Mouse (Mus musculus) midbrain, embryonic 16.5 days (tissue): ENCODE measurements around the gene Cldn9. TPM values are rescaled to one million over a fixed set of nuclear protein-coding genes. Genes with fewer than 3 reads are reported as not detected.
A peak's percentile ranks its signal among the peaks of the same experiment; 100 is the strongest.

Experiments used
- ATAC-seq: fragments of 200-750 bp; cut with Nextera tagmentation; 2 replicates; pipeline ENCODE4 v1.8.0; 2017; ENCODE audit warnings: moderate TSS enrichment
- H3K27ac ChIP-seq: fragments of 300-500 bp; sonication (generic); 2 replicates; pipeline ENCODE4 v1.5.1; 2014; ENCODE audit warnings: mild to moderate bottlenecking, low read length, mixed read lengths
- H3K27me3 ChIP-seq: fragments of 300-500 bp; sonication (generic); 2 replicates; pipeline ENCODE4 v1.6.1; 2014; ENCODE audit warnings: low read depth, low read length, mixed read lengths; ENCODE audit not compliant: control insufficient read depth, insufficient read depth
- H3K36me3 ChIP-seq: fragments of 300-500 bp; sonication (generic); 2 replicates; pipeline ENCODE4 v1.6.1; 2014; ENCODE audit warnings: mild to moderate bottlenecking, low read length, moderate library complexity, mixed read lengths; ENCODE audit not compliant: control insufficient read depth, insufficient read depth
- H3K4me1 ChIP-seq: fragments of 300-500 bp; sonication (generic); 2 replicates; pipeline ENCODE4 v1.6.1; 2014; ENCODE audit warnings: mild to moderate bottlenecking, low read length, mixed read lengths; ENCODE audit not compliant: control insufficient read depth, insufficient read depth
- H3K4me2 ChIP-seq: fragments of 300-500 bp; sonication (generic); 2 replicates; pipeline ENCODE4 v1.6.1; 2014; ENCODE audit warnings: mild to moderate bottlenecking, low read length, mixed read lengths
- H3K4me3 ChIP-seq: fragments of 300-500 bp; sonication (generic); 2 replicates; pipeline ENCODE4 v1.5.1; 2014; ENCODE audit warnings: low read depth, mild to moderate bottlenecking, low read length, moderate library complexity, mixed read lengths
- H3K9ac ChIP-seq: fragments of 300-500 bp; sonication (generic); 2 replicates; pipeline ENCODE4 v1.6.1; 2014; ENCODE audit warnings: low read depth, low read length, mixed read lengths
- H3K9me3 ChIP-seq: fragments of 300-500 bp; sonication (generic); replicated peaks from 2 replicates; pipeline ENCODE4 v1.6.1; 2014; ENCODE audit warnings: mild to moderate bottlenecking, low read length, mixed read lengths; ENCODE audit not compliant: control insufficient read depth, poor library complexity, severe bottlenecking
- WGBS: fragments of 180-500 bp; shearing (Covaris S2); extraction: QIAGEN DNeasy Blood & Tissue Kit; methylation state at CpG from one replicate; pipeline ENCODE4 v1.1.7; 2014; 5-methylcytosine and 5-hydroxymethylcytosine counted together
- polyA plus RNA-seq: library from polyadenylated mRNA; unstranded; fragments of >200 nt; fragmentation: Nextera tagmentation; extraction: Ambion mirVana; gene quantifications from 2 replicates; pipeline ENCODE4 v1.2.1, GENCODE M21; 2015

Cldn9 gene
- polyA plus RNA-seq, 1 experiment from 2014 or later = 0.62 TPM

DNA sequence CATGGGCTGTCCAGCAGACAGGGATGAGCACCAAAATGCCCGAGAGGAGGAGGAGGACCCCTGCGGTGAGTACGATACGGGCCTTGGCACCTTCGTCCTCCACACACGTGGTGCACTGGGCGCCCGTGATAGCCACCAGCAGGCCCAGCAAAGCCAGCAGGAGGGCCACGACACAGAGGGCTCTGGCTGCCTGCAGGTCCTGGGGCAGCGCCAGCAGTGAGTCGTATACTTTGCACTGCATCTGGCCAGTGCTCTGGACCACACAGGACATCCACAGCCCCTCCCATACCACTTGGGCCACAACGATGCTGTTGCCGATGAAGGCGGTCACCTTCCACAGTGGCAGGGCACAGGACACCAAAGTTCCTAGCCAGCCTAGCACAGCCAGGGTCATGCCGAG lies 600 bp downstream of the Cldn9 start:
- peaks cover 47% of the 10 kb centered on the region for H3K27me3 ChIP-seq
- no peaks in the 10 kb centered on the region for H3K9me3 ChIP-seq
- no peak overlapping the region for H3K4me3 ChIP-seq
- H3K9ac ChIP-seq = no peak overlapping the region
- H3K36me3 ChIP-seq = no peaks in the 10 kb centered on the region
- H3K4me1 ChIP-seq = no peaks in the 10 kb centered on the region
- WGBS = 28% methylated on average over 15 of the region's 15 CpGs
- no peak overlapping the region for H3K27ac ChIP-seq
- no peak for ATAC-seq
- H3K4me2 ChIP-seq = no peak overlapping the region

- WGBS = 73% methylated on average over 3 of the region's 3 CpGs
- Histone ChIP-seq H3K9me3 (no peaks in the 10 kb centered on the region), H3K27ac (no peak overlapping the region), H3K9ac (no peak overlapping the region), H3K4me1 (peaks cover 3% of the 10 kb centered on the region; the same call in 1 of the 2 replicates), H3K27me3 (peaks cover 47% of the 10 kb centered on the region), H3K4me3 (no peak overlapping the region), H3K36me3 (no peaks in the 10 kb centered on the region), H3K4me2 (no peak overlapping the region)
- no peak for ATAC-seq
These were observed 1.3 kb downstream of the Cldn9 start for GRCm38 (mm10) chr17:23682530-23682929.

GRCm38 (mm10) chr17:23682092-23682491 lies 1.7 kb downstream of the Cldn9 start:
- no peaks in the 10 kb centered on the region for H3K9me3 ChIP-seq
- H3K36me3 ChIP-seq = no peaks in the 10 kb centered on the region
- no peak overlapping the region for H3K9ac ChIP-seq
- no peak for ATAC-seq
- H3K27ac ChIP-seq = no peak overlapping the region
- peaks cover 6% of the 10 kb centered on the region; the same call in 1 of the 2 replicates for H3K4me1 ChIP-seq
- peaks cover 47% of the 10 kb centered on the region for H3K27me3 ChIP-seq
- H3K4me2 ChIP-seq = no peak overlapping the region
- no peak overlapping the region for H3K4me3 ChIP-seq
- WGBS = 62% methylated on average over 4 of the region's 4 CpGs

- Histone ChIP-seq H3K4me2 (no peak overlapping the region), H3K27ac (no peak overlapping the region), H3K4me1 (peaks cover 15% of the 10 kb centered on the region), H3K4me3 (no peak overlapping the region), H3K27me3 (peaks cover 51% of the 10 kb centered on the region), H3K9me3 (no peaks in the 10 kb centered on the region), H3K9ac (no peak overlapping the region), H3K36me3 (no peaks in the 10 kb centered on the region)
- WGBS = 75% methylated on average over 10 of the region's 10 CpGs
- ATAC-seq = no peak
These were observed 2.7 kb downstream of the Cldn9 start for GRCm38 (mm10) chr17:23681086-23681485.

GRCm38 (mm10) chr17:23680336-23680735 lies 3.5 kb downstream of the Cldn9 start:
- Histone ChIP-seq H3K36me3 (no peaks in the 10 kb centered on the region), H3K4me3 (no peak overlapping the region), H3K4me1 (peaks cover 21% of the 10 kb centered on the region), H3K27ac (no peak overlapping the region), H3K9ac (no peak overlapping the region), H3K27me3 (peaks cover 58% of the 10 kb centered on the region), H3K4me2 (no peak overlapping the region), H3K9me3 (no peaks in the 10 kb centered on the region)
- WGBS = 81% methylated on average over 9 of the region's 9 CpGs
- no peak for ATAC-seq

- WGBS = 2% methylated on average over 38 of the region's 38 CpGs
These were observed 4.5 kb downstream of the Cldn9 start, which contains the start of gene Cldn6 for GRCm38 (mm10) chr17:23679127-23679835. Gene Cldn6, plus strand, starts transcription at chr17:23679249.

DNA sequence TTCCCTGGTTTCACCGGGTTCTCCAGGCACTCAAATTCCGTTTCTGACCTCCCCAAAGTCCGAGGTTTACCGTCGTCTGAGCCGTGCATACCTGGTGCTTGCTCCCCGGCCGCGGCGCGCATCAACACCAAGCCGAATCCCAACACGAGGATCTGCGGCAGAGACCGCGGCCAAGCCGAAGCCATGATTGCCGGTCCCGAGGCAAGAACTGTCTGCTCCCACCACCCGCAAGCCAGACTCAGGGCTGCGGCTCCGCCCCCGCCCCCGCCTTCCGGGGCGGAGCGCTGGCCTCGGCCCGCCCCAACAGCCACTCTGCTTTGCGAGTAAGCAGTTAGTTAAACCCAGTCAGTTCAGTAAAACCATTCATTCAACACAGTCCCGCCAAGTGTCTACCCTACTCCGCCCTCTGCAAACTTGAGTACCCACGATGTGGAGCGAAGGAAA lies 6.6 kb downstream of the Cldn9 start, which contains the start of gene Tnfrsf12a:
Gene Tnfrsf12a (minus strand): TSS at position 233 of the 444 bp plus-strand sequence.
- Histone ChIP-seq H3K27ac (no peak within 1 kb of the TSS), H3K27me3 (peaks cover 43% of the 10 kb centered on the region), H3K4me3 (peak within 1 kb of the TSS; percentile 43), H3K9me3 (no peaks in the 10 kb centered on the region), H3K4me2 (peak within 1 kb of the TSS; percentile 75), H3K4me1 (peaks cover 35% of the 10 kb centered on the region), H3K9ac (peak within 1 kb of the TSS; percentile 43), H3K36me3 (no peaks in the 10 kb centered on the region)
- WGBS = under 1% methylated on average over 34 of the region's 34 CpGs
- ATAC-seq = no peak

More at GRCm38 (mm10) chr17:23679127-23679835, 4.5 kb downstream of the Cldn9 start, which contains the start of gene Cldn6:
- no peak for ATAC-seq
- Histone ChIP-seq H3K4me3 (peak within 1 kb of the TSS; percentile 23), H3K9me3 (no peaks in the 10 kb centered on the region), H3K4me2 (peak within 1 kb of the TSS; percentile 42), H3K9ac (peak within 1 kb of the TSS; percentile 18; the same call in 1 of the 2 replicates), H3K27me3 (peaks cover 57% of the 10 kb centered on the region), H3K36me3 (no peaks in the 10 kb centered on the region), H3K4me1 (peaks cover 27% of the 10 kb centered on the region), H3K27ac (no peak within 1 kb of the TSS)

DNA sequence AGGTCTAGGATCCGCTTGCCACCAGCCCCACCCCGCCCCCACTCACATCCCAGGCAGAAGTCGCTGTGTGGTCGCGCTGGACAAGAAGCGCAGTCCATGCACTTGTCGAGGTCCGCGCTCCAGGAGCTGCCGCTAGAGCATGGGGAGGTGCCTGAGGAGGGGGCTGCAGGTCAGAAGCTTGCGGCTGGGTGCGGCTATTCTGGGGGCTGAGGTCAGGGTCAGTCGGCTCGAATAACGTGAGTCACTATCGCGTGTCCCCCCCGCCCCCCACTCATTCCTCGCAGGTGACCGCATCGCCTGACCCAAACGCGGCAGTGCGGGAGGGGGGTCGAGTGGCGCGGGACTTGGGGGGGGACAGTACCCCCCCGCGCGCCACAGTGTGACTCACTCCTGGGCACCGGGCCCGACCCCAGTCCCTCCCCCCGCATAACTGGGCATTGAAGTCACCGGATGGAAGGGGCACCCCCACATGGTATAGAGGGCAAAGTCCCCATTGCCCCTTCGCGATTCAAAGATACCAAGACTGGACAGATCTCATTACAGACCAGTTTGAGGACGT lies 7.3 kb downstream of the Cldn9 start:
- no peaks in the 10 kb centered on the region for H3K36me3 ChIP-seq
- peak overlapping the region; percentile 75 for H3K4me2 ChIP-seq
- peak overlapping the region; percentile 43 for H3K9ac ChIP-seq
- WGBS = 0% methylated on average over 29 of the region's 37 CpGs
- H3K9me3 ChIP-seq = no peaks in the 10 kb centered on the region
- H3K27ac ChIP-seq = no peak overlapping the region
- ATAC-seq = no peak
- peaks cover 35% of the 10 kb centered on the region for H3K4me1 ChIP-seq
- H3K4me3 ChIP-seq = peak overlapping the region; percentile 43
- peaks cover 36% of the 10 kb centered on the region for H3K27me3 ChIP-seq
